Mouse (Mus musculus) mouse embryonic stem cell (cell line): ENCODE measurements around the gene Ptk6.

Experiments used
- in situ Hi-C, 2 experiments: fragments of 300-500 bp; cut with MboI; formaldehyde crosslinking; loops; 1 replicate in 1 of 2; 3 replicates in 1 of 2; pipeline ENCODE4 v1.14.3; 2019 to 2020; ENCODE audit warnings: low sequenced_read_pairs in 2 of 2, low pct_unique_long_range_greater_than_20kb in 1 of 2, mixed read lengths in 1 of 2; ENCODE audit not compliant: unreplicated experiment in 1 of 2

Gene Ptk6

GRCm38 (mm10) chr2:181186635-181187034 is 16.0 kb downstream of the Ptk6 start:
- in situ Hi-C loops = no loop called here

GRCm38 (mm10) chr2:181180898-181181297 is 21.7 kb downstream of the Ptk6 start:
- in situ Hi-C loops = no loop called here

- in situ Hi-C loops = no loop called here
Measured at GRCm38 (mm10) chr2:181178471-181178870, 24.1 kb downstream of the Ptk6 start.

GRCm38 (mm10) chr2:181178015-181178414 is 24.6 kb downstream of the Ptk6 start:
- in situ Hi-C loops = no loop called here

- in situ Hi-C loops = no loop called here
Measured at GRCm38 (mm10) chr2:181174646-181175045, 27.9 kb downstream of the Ptk6 start.

- in situ Hi-C loops = no loop called here
Measured at GRCm38 (mm10) chr2:181166469-181166868, 36.1 kb downstream of the Ptk6 start.

GRCm38 (mm10) chr2:181160821-181161220 is 41.8 kb downstream of the Ptk6 start:
- in situ Hi-C loops = no loop called here

GRCm38 (mm10) chr2:181159771-181160170 is 42.8 kb downstream of the Ptk6 start:
- in situ Hi-C loops = no loop called here

GRCm38 (mm10) chr2:181159091-181159514 is 43.5 kb downstream of the Ptk6 start:
- in situ Hi-C loops = no loop called here

GRCm38 (mm10) chr2:181158471-181158870 is 44.1 kb downstream of the Ptk6 start:
- in situ Hi-C loops = no loop called here

- in situ Hi-C loops = no loop called here
Measured at GRCm38 (mm10) chr2:181157716-181158302, 44.8 kb downstream of the Ptk6 start.

- in situ Hi-C loops = no loop called here
Measured at GRCm38 (mm10) chr2:181157180-181157579, 45.4 kb downstream of the Ptk6 start.

GRCm38 (mm10) chr2:181156248-181157121 is 46.1 kb downstream of the Ptk6 start, which contains the start of gene Eef1a2:
Gene Eef1a2 (minus strand): TSS chr2:181157014.
- in situ Hi-C loops = no loop called here

- in situ Hi-C loops = no loop called here
Measured at GRCm38 (mm10) chr2:181155801-181156200, 46.8 kb downstream of the Ptk6 start.

GRCm38 (mm10) chr2:181154831-181155415 is 47.7 kb downstream of the Ptk6 start:
- in situ Hi-C loops = no loop called here

- in situ Hi-C loops = no loop called here
Measured at GRCm38 (mm10) chr2:181154361-181154760, 48.2 kb downstream of the Ptk6 start.

GRCm38 (mm10) chr2:181153837-181154236 is 48.8 kb downstream of the Ptk6 start:
- in situ Hi-C loops = no loop called here

GRCm38 (mm10) chr2:181153131-181153530 is 49.5 kb downstream of the Ptk6 start:
- in situ Hi-C loops = no loop called here

- in situ Hi-C loops = no loop called here
Measured at GRCm38 (mm10) chr2:181152701-181153100, 49.9 kb downstream of the Ptk6 start.
